Mouse (Mus musculus) right cerebral cortex, adult 18-20 months (tissue): ENCODE data around the gene Hoxb13.

Experiments
- DNase-seq: peaks from one replicate; pipeline ENCODE4 v3.0.0; 2022; ENCODE audit warnings: mixed read lengths

The Hoxb13 gene

DNA sequence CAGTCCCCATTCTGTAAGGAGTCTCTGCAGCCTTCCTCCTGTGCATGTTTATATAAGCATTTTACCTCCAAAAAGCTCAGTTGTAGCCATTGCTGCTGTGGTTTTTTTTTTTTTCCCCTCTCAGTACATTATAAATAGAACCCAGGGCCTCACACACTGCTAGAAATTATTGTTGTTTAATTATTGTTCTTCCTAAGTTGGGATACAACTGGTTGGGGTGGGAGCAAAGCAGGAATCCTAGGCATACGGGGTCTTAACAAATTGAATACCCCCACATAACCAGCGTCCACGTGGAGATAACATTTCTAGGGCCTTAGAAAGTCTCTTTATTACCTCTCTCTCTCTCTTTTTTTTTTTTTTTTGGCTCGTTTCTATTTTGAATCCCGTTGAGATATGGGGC lies 3.0 kb upstream of the Hoxb13 start:
- DNase-seq, result no peak

DNA sequence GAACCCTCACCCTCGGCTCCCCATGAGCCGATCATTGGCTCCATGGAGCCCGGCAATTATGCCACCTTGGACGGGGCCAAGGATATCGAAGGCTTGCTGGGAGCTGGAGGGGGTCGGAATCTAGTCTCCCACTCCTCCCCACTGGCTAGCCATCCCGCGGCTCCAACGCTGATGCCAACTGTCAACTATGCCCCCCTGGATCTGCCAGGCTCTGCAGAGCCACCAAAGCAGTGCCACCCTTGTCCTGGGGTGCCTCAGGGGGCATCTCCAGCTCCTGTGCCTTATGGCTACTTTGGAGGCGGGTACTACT lies 240 bp downstream of the Hoxb13 start:
- no peak for DNase-seq

DNA sequence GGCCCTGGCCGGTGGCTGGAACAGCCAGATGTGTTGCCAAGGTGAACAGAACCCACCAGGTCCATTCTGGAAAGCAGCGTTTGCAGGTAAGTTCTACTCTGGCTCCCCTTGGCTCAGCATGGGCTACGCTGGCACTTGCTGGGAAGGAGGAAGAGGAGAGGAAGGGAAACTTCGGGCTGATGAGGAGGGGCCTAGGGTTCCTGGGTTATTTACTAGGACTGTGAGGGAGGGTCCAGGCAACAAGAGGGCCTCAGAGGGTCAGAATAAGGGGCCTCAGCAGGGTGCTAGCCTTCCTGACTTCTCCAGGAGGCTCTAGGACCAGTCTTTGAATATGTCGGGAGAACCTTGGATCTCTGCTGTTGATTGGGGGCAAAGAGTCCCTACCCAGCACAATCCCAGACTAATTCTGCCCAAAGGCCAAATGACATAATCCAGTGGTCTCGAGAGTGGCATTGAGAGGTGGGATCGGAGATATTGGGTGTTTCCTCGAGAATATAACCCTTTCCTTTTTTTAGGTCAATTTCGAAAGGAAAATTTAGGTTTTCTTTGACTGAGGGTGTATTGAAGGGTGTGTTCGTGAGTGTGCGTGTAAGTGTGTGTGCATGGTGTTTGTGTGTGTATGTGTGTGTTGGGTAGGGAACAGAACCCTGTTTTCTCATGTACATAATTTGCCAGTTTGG lies 985 bp downstream of the Hoxb13 start:
- DNase-seq, result no peak

DNA sequence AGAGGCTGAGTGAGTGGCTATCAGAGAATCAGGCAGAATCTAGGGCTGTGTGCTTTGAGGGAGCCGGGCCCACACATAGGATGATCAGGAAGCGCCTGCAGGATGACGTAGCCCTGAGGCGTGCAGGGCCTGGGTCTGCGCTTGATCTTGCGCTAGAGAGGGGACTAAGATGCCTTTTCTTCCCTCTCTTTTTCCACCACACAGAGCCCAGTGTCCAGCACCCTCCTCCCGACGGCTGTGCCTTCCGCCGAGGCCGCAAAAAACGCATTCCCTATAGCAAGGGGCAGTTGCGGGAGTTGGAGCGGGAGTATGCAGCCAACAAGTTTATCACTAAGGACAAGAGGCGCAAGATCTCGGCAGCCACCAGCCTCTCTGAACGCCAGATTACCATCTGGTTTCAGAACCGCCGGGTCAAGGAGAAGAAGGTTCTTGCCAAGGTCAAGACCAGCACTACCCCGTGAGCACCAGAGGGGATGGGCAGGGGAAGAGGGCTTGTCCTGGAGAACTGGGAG lies 1.7 kb downstream of the Hoxb13 start:
- no peak for DNase-seq

DNA sequence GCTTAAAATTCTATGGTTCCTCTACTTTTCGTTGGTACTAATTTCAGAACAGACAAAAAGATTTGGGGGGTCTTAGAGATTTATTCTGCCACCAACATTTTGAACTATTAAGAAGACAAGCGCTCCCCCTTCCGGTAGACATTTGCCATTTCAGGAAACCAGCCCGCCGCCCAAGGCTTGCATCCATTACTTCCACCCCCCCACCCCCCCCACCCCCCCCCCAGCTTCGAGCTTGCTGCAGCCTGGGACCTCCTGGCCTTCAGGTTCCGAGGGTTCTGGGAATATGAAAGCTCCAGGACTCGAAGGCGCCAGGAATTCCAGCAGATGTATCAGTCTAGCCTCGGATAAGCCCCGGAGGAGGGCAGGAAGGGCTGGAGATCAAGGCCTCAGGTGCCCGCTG lies 4.5 kb downstream of the Hoxb13 start:
- no peak for DNase-seq

DNA sequence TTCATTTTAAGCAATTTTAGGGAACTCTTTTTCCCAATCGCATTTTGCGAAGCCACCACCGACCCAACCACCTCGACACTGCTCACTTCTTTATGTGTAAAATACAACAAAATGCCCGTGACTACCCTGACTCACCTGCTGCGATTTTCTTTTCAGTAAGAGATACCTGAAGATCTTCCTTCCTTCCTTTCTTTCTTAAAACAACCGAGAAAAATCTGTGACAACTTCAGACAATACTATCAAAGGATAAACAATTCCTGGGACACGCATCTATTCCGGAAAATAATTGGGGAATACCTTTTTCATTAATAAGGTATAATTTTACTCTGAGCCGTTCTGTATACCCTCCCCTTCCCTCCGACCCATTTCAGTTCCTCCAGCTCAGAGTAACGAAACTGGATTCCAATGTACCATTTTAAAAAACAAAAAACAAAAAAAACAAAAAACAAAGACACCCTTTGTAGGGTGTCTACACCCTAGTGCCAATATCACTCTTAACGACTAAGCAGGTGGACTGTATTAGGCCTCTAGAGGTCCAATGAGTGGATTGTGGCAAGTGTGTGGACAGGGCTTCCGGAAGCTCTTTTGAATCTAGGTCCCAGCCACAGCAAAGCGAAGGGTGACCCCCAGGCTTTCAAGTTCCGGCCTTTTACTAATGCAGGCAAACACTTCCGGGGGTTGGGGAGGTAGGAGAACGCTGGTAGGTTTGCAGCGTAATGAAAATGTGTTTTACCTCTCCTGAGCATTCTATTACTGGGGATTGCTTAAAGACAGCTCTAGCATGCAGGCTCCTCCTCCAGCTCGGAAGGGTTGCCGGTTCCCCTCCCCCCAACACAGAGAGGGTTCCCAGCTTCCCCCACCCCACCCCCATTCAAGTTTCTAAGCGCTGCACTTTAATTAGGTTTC lies 5.3 kb downstream of the Hoxb13 start:
- no peak for DNase-seq

DNA sequence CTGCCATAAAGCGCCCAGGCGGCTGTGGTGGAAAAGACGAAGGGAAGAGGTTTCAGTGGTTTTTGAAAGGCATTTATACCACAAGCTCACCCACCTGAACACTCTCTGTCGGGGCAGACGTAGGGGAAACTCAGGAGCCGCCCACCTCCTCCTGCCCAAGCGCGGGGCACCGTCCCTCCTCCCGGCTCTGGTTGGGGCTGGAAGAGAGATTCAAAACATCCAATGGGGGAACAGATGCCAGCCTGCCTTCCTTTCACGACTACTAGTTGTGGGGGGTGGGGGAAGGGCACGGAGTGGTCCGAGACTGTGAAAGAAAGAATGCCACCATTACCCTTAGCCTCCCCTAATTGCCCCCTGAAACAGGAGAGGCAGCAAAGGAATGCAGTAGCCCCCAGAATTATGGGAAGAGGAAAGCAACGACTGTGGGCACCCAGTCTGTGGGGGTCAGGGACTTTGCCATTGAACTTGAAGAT lies 6.1 kb downstream of the Hoxb13 start:
- DNase-seq, result no peak

DNA sequence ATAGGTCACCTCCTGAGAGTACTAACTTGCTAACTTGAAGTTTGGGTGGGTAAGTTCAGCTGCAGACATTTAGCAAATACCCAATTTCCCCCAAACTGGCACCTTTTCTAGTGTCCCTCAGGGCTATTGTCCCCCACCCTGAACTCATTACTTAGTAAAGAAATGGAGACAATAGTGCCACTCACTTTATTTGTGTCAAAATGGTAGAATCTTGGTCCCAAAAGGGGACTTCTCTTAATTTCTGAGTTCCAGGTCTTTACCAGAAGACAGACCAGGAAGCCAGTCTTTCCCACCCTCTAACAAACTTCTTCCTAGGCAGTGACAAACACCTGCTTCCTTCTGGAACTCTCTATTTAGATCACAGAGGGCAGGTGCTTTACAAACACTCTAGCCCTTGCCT lies 7.6 kb downstream of the Hoxb13 start:
- DNase-seq, result no peak

DNA sequence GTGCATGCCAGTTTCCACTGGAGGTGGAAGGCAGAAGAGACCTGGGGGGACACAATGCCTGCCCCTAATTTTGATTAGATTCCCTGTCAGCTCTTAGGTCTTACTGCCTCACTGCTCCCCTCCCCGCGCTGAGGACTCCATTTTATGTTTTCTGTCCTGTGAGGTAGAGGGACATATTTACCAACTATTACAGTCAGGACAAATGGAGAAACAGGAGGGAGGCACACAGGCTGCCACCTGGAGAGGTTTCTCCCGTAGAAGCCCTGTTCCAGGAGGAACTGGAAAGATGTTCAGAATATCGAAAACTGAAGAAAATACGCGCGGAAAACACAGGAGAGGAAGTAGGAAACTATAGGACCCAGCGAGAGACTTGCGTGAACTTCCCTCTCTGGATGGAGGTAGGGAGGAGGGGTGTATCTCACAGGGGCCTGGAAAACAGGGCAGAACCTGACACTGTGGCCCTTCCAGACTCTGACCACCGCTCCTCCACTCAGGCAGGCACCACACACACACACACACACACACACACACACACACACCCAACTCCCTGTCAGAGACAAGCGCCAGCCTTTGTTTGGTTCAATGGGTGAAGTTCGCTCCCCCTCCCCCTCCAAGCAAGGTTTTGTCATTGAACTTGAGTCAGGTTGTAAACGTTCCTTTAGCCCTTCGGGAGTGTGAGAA lies 8.4 kb downstream of the Hoxb13 start:
- DNase-seq, result no peak

DNA sequence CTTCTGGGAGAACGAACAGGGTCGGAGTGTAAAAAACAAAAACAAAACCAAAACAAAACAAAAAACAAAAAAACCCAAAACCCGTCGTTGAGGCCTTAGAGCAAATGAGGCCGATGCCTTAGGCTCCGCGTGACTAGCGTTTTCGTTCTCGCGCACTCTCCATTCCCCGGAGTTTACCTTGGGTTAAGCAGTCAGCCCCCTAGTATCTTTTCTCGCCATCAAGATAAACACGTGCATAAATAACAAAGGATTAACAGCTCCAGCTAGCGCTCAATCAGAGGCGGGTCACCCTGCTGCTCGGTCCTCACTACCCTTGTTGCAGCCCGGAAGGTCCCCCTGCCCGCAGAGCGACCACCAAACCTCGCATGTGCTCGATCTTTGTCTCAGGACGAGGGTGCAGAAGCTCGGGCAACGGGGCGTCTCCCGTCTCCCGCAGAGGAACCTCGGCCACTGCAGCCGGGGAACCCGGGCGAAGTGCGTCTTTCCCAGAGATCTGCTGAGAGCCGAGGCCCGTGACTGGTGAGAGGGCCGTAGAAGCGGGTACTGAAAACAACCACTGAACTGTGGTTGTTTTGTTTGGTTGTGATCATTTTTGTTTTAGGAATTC lies 9.2 kb downstream of the Hoxb13 start:
- DNase-seq, result no peak

DNA sequence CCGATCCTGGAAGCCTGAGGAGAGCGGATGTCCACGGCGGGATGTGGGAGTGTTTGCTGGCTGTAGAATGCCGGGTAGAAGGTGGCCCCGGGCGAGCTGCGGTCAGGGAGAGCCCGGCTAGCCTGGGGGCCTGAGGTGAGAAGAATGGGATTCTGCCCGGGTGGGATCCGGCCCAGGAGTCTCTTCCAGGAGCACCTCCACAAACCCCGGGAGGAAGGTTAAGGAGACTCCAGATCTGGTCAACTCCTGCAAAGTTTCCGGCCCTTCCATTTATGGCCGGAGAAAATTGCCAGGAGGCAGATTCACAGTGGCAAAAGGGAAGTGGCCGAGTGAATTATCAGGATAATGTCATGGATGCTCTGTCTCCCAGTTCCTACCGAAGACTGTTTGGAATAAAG lies 9.7 kb downstream of the Hoxb13 start:
- DNase-seq, result no peak

DNA sequence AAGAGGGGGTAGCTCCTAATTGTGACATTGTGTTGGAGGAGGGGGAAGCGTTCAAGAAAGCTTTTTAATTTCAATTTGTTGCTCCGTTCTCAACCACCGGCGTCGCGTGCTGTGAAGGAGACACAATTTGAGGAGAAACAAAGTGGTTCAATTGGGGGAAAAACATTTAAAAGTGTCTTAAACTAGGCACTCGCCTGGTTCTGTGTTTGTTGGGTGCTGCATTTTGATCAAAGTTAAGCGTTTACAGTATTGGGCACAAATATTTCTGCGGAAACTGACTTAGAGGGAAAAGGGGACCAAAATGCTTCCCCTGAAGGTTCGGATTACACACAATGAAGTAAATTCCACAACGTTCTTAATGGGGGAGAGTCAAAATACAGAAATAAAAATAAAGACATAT lies 10.2 kb downstream of the Hoxb13 start:
- no peak for DNase-seq

DNA sequence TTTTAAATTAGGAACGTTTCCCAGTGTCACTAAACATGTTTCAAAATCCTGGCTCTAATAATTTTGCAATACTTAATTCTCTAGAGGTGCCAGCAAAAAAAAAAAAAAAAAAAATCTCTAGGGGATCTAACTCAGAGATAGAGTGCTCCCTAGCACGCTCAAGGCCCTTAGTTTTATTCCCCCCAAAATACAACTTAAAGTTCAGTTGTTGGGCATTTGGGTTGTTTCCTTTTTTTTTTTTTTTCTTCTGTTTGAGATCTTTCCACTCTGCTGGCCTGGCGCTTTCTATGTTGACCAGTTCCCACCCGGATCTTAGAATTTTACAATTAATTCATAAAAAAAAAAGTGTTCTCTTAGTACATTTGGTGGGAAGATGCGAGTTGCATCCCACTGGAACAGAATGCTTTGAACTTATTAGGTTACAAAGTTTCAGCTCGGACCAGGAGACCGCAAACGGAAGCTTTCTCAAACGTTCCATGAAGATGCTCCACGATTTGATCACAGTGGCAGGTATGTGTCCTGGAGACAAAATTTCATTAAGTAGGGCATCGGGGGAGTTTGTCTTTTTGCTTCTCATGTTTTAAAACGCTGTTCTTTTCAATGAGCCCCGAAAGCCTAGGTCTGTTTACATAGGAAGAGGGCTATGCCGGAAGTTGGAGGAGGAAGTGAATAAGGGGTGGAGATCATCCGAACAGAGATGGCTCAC lies 11.5 kb downstream of the Hoxb13 start:
- DNase-seq, result no peak

DNA sequence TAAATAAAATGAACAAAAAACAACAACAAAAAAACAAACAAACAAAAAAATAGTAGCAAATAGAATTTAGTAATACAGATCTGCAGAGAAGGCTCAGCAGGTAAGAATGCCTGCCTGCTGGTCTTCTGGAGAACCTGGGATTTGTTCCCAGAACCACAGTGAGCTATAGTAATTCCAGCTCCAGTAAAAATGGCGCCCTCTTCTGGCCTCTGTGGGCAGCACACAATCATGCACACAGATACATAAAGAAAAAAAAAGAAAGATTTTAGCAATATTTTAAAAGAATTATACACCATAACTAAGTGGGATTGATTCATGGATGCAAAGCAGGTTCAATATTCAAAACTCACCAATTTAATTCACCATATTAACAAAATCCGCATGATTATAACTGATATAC lies 29.7 kb downstream of the Hoxb13 start:
- no peak for DNase-seq

DNA sequence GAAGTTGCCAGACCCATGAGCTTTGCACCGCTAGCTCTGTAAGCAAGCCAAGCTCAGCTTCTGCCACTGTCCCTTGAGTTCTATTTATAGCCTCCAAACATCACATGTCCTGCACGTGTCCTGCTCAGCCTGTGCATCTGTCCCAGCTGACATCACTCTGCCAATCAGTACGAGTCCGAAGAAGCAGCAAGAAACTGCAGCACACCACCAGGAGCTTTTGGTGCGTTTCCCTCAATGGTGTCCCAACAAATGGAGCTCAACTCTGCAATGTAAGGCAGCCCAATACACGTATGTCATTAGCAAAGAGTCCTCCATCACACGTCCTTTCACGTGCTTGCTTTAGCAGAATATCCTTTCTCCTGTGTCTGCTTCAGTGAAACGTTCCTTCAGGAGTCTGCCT lies 33.6 kb downstream of the Hoxb13 start:
- DNase-seq, result no peak

DNA sequence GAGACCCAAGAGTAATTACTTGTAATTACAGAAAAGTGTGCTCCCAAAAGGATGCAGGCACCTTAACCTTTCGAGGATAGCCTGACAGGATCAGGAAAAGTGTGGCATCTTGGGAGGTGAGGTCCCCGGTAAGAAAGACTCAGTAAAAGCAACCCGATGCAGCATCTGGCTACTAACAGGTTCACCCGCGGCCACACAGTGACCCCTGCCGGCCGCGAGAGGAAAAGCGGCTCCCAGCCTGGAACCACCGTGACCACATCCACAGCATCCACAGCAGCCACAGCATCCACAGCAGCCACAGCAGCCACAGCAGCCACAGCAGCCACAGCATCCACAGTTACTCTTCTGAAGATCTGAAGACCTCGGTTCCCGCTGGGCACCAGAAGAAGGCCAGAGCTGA lies 40.8 kb downstream of the Hoxb13 start:
- DNase-seq, result peak; percentile 15

DNA sequence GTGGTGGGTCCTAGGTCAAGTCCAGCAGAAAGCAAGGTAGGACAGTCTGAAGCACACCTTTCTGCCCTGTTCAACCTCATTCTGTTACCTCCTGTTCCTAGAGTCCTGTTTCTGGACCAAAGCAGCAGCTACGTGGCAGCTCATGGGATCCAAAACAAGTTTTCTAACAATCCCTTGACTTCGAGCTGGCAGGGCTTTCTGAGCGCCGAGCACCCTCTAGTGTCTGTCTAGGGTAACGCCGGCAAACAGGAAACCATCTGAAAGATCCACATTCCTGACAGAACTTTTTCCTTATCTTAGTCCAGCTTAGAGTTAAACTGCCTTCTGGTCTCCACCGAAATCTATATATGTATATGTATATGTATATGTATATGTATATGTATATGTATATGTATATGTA lies 46.1 kb downstream of the Hoxb13 start:
- DNase-seq, result peak; percentile 19
